Mouse (Mus musculus) left cerebral cortex, postnatal 10 days (tissue): ENCODE results near the gene Thap3. TPM values are rescaled to one million over a fixed set of nuclear protein-coding genes. Genes with fewer than 3 reads are reported as not detected.
A peak's percentile ranks its signal among the peaks of the same experiment; 100 is the strongest.
"Not testable (repeated sequence)": the region's sequence is repeated elsewhere in the genome, so short reads cannot be mapped to it uniquely, and the experiment has no call there.

Experiments used
- DNase-seq, 2 experiments: peaks; one replicate each; pipeline ENCODE4 v3.0.0; 2021 to 2022; ENCODE audit warnings: low spot score in 2 of 2, mixed read lengths in 1 of 2; ENCODE audit errors: extremely low spot score in 1 of 2
- intact Hi-C: fragments of 180-260 bp; cut with DNase I; formaldehyde crosslinking; loops from one replicate; pipeline ENCODE4 v1.15.1; 2025
- total RNA-seq, 2 experiments: library from RNA; stranded (reverse); gene quantifications; 2 replicates each; pipeline ENCODE4 v1.2.3; 2021

Thap3 gene
- 10 to 100 TPM; 18.8 to 21.2 TPM for total RNA-seq

DNA sequence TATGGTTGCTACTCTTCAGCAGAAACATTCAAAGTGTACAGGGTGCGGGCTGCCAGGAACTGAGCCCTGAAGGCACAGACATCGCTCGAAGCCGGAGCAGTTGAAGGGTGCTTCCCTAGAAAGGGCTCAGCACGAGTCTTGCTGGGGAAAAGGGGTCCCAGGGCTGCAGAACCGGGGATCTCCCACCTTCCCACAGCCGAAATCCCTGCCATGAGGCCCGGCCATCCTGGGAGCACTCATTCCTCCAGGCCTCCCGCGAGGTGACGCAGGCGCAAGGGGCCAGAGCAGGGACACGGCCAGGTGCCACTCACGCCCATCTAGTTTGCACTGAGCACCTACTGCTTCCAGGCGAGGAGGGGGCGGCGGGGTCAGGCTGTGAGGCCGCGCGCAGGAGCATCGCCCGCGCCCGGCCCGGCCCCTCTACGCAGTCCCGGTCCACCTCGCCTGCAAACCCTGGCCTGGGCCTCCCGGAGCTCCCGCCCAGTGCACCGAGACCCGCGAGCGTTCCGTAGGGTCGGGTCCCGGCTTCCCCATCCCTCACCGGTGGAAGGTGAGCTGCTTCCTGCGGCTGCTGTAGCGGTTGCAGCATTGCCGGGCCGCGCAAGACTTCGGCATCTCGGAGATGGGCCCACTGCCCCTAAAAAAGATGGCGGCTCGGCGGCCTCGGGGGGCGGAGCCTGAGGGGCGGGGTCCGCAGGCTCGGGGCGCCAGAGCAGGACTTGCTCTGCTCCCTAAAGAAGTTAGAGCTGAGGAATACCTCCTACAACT is at the start of gene Thap3:
Gene Thap3, minus strand, starts transcription at position 656 of the 768 bp plus-strand sequence.
- peak in 1 of 2 experiments; percentile 89 for DNase-seq
- intact Hi-C loops = no loop called here

DNA sequence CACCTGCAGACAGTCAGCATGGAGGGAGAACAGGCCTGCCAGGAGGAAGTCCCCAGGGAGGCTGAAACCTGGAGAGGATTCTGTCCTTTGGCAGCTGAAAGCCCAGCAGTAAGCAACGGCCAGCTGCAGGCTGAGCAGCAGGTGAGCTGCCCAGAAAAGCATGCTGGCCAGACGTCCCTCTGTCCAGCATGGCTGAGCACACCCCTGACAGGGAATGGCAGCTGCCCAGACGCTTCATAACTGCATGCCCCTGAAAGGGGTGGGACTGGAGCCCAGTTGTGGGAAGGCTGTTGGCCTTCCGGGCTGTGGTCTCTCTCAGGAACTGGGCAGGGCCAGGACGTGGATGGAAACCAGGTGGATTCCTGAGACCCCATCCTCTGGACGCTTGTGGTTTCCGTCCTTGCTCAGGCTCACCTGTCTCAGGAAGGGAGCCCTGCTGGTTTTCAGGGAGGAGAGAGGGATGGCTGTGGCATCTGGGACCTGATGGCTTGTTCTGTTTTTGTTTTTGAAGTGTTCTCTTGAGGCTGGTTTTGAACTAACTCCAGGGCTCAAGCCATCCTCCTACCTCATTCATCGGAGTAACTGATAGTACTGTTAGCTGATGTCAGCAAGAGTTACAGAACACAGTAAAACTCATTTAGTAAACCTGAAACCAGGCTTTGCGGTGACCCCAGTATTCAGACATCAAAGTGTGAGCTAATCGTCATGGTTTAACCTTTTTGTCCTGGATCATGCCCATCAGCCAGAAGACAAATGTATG is 49.6 kb upstream of the Thap3 start, which contains the start of gene Tas1r1:
Gene Tas1r1, minus strand, starts transcription at position 344 of the 760 bp plus-strand sequence.
- intact Hi-C loops = no loop called here
- DNase-seq = no peak

DNA sequence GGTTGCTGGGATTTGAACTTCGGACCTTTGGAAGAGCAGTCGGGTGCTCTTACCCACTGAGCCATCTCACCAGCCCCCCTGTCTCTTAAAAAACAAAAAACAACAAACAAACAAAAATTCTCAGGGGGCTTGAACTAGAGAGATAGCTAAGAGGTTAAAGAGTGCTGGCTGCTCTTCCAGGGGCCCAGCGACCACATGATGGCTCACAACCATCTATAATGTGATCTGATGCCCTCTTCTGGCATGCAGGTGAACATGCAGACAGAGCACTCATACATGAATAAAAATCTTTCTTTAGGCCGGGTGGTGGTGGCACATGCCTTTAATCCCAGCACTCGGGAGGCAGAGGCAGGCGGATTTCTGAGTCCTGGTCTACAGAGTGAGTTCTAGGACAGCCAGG is 47.7 kb upstream of the Thap3 start:
- intact Hi-C loops, DNase-seq: not testable (repeated sequence)

DNA sequence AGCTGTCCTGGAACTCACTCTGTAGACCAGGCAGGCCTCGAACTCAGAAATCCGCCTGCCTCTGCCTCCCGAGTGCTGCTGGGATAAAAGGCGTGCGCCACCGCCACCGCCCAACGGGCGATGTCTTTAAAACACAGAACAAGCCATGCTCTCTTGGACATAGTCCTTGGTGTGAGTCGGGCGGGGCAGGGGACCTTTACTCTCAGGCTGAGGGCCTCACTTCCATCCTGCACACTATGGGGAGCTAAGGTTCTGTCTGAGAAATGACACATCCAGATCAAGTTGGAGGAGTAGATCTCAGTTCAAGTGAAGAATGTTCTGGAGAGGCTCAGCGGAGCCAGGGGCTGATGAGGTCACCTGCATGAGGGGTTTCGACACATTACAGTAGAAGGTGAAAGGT is 44.1 kb upstream of the Thap3 start:
- DNase-seq = no peak
- intact Hi-C loops = loop anchor here (5.0 kb wide), 1 partner anchor 51 kb away; no protein-coding TSS in a partner anchor

DNA sequence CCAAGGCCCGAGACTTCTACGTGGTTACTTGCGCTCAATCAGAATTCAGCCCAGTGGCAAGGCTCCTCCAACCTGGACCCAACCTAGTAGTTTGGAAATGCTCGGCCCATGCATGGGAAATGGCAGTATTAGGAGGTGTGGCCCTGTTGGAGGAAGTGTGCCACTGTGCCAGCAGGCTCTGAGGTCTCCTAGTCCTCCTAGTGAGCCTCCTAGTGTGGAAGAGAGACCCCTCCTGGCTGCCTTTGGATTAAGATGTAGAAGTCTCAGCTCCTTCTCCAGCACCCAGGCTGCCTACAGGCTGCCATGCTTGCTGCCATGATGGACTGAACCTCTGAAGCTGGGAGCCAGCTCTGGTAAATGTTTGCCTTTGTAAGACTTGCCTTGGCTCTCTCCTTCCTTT is 41.2 kb upstream of the Thap3 start:
- DNase-seq = no peak
- intact Hi-C loops = loop anchor here (5.0 kb wide), 1 partner anchor 48 kb away; no protein-coding TSS in a partner anchor

DNA sequence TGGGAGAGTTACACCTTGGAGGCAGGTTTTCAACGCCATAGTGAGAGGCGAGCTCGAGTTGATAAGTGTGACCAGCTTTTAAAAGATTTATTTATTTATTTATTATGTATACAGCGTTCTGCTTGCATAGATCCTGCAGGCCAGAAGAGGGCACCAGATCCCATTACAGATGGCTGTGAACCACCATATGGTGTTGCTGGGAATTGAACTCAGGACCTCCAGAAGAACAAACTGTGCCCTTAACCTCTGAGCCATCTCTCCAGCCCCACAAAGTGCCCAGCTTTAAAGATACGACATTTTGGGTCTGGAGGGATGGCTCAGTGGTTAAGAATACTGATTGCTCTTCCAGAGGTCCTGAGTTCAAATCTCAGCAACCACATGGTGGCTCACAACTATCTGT is 40.3 kb upstream of the Thap3 start:
- intact Hi-C loops = no loop called here
- DNase-seq = no peak

DNA sequence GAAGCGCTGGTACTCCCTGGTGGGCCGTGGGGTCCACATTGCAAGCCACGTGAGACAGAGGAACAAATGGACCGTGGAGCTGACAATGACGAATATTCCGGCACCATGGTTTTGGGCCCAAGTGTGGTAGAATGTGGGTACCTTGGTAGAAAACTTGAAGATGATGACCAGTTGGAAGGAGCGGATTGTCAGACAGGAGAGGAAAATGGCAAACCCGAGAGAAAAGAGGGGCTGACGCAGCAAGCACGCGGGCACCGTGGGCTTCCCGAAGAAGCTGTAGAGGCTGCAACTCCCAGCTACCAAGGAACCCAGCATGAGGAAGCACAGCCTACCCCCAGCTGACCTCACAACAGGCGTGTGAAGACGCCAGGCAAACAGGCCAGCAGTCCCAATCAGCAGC is 39.7 kb upstream of the Thap3 start:
- DNase-seq = no peak
- intact Hi-C loops = no loop called here

DNA sequence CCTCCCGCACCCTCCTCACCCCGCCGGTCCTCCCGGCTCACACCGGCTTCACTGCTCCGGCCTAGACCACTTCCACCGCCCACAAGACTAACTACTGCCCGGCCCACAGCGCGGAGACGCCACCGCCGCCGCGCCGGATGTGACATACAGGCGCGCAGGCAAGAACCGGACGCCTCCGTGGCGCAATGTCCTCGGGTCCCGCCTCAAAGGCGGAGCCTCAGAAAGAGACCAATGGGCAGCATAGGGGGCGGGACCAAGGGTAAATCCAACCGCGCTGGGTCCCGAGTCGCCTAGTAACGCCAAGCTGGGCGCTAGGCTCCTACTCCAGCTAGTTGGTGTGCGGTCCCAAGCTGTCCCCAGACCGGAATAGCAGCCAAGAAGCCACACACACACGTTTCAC is 38.7 kb upstream of the Thap3 start, which contains the start of gene Zbtb48:
Gene Zbtb48, minus strand, starts transcription at position 148 of the 400 bp plus-strand sequence.
- DNase-seq = peak; percentile 97 to 98
- intact Hi-C loops = no loop called here

DNA sequence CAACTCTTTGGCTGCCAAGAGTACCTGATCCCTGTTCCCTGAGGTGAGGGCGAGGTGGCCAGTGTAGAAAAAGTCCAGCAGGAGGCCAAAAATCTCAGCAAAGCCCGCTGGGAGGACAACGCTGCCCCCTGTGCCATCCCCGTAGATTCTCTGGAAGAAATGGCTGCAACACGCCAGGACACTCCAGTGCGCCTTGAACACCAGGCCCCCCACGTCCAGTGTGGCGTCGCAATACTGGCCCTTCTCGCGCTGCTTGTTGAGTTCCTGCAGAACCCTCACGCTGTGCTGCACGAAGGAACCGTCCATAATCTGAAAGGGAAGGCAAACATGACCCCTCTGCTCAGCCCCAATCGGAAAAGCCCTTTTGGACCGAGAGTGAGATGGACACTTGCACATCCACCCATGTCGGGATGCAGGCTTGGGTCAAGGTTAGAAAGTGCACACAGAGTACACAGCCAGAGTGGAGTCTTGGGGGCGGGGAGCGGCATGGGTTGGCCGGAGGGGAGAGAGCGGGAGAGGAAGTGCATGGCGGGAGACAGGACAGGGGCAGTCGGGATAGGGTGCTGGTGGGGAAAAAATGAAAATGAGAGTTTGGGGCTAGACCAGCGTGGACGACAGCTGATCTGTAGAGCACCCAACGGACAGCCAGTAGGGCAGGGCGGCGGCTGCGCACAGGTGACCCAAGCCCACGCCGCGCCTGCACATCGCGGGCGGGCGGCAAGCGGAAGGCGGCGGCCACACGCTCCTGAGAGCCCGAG is 38.1 kb upstream of the Thap3 start:
- DNase-seq = no peak
- intact Hi-C loops = no loop called here

DNA sequence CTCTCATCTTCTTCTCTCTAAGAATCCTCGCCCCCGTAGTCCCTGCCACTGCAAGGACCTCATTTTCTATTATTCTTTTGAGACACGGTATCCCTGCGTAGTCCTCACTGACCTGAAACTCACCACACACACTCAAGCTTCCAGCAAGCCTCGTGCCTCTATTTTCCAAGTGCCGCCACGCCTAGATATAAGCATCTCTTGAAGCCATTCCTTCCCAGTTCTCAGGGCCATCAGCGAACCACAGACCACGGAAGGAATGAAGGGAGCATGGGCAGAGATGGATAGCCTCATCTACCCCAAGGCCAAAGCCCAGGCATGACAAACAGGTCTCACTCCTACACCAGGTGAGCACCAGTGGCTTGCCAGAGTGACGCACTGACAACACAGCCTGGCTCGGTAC is 35.7 kb upstream of the Thap3 start:
- no peak for DNase-seq
- intact Hi-C loops = no loop called here

DNA sequence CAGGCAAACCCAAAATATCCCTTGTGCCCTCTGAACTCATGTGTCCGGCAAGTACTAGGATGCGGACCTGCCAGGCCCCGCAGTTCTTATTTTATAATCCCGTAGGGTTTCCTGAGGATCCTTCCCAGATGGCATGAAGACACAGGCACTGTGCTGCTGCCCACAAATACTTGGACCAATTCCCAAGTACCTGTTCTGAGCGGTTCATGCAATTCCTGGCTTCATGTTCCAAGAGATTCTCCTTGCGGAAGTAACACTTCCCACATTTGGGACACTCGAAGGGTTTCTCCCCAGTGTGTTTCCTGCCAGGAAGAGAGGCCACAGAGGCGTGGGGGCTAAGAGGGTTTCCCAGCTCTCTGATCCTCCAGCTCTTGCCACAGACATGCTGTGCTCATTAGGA is 33.7 kb upstream of the Thap3 start:
- no peak for DNase-seq
- intact Hi-C loops = no loop called here

DNA sequence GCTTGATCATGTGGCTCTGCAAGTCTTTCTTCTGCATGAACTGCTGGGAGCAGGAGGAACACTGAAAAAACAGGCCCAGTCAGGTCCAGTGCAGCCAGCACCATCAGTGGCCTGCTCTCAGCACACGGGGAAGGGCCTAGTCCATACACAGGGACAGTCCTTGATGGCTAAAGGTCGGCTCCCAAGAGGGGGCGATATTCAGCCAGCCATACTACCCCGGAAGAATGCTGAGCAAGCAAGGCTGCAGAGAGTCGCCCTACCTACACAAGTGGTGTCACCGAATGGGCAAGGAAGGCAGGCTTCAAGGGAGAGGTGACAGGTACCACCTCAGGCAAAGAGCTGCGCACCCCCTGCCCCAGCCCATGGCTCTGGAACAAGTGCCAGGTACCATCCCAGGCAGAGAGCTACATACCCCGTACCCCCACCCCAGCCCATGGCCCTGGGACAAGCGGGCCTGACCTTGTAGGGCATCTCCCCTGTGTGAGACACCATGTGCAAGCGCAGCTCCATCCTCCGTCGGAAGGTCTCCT is 32.8 kb upstream of the Thap3 start:
- DNase-seq = no peak
- intact Hi-C loops = no loop called here

DNA sequence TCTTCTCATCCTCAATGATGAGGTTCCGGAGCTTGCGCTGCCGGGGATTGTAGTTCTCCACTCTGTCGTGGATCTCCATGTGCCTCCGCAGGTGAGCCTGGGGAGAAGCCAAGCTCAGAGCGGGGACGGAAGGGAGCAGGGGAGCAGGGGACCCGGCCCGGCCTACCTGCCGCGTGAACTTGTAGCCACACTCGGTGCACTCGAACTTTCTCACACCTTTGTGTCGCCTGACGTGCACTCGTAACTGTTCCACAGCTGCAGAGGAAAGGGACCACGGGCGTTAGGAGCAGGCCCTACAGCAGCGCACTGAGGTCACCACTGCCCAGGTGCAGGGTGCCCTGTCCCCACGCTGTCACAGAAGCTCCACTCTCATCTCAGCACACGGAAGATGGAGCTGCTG is 31.2 kb upstream of the Thap3 start:
- intact Hi-C loops = no loop called here
- DNase-seq = no peak

DNA sequence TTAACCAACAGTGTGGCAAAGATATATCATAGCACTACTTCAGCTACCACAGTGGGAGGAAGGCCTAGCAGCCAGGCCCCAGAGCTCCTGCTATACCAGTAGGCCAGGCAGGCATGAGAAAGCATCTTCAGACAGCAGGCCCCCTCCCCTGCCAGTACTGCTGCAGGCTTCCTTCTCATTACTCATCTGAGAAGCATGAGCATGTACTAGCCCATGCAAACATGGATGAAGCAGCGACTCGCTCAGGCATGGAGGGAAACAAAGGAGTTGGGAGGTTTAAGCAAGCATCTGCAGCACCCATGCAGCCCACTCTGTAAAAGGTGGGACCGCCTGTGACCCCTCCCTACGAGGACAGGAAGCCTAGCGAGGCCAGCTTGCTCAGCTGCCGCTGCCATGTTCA is 30.3 kb upstream of the Thap3 start:
- intact Hi-C loops = no loop called here

DNA sequence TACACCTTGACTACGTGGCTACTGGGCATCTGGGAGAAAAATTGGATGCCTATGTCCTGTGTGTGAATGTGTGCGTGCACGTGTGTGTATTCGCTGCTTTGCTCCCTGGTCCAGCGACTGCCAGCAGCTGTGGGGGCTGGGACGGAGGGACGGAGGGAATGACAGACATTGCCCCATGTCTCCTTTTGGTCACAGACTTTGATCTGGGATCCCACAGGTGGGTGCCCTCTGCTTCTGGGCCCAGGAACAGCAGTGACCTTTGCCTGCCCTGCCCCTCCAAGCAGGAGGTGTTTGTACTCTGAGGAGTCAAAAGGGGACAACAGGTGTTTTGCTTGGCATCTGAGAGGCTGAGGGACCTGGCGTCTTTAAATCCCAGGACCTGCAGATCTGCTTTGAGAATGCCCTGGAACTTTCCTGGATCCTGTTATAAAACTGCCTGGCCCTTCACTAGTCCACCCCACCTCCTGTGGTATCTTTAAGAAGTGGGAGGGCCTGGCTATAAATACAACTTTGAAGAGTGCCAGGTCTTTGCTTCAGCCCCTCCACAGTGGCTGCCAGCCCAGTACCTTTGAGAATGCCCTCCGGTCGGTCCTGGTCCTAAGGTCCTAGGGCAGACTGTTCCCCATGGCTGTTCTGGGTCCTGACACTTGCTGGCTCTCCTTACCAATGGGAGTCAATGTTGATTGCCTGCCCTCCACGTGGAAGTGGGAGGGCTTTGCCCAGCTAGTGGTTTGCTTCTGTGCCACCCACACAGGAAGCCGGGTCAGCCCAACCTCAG is 24.4 kb upstream of the Thap3 start:
- no peak for DNase-seq
- intact Hi-C loops = no loop called here

More for the DNA sequence above, 30.3 kb upstream of the Thap3 start:
- no peak for DNase-seq

DNA sequence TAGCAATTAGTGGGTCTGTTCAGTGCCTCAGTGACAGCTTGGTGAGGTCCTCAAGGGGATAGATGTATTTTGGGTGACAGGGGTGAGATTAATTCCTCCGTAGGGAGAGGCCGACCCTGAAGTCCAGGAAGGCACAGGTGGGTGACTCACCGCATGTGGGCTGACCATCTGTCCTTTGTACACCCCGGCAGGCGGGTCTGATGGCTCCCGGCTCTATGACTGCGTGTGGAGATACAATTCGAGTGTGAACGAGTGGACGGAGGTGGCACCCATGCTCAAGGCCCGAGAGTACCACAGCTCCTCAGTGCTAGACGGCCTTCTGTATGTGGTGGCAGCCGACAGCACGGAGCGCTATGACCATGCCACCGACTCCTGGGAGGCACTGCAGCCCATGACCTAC is 23.3 kb upstream of the Thap3 start:
- intact Hi-C loops = no loop called here
- no peak for DNase-seq

DNA sequence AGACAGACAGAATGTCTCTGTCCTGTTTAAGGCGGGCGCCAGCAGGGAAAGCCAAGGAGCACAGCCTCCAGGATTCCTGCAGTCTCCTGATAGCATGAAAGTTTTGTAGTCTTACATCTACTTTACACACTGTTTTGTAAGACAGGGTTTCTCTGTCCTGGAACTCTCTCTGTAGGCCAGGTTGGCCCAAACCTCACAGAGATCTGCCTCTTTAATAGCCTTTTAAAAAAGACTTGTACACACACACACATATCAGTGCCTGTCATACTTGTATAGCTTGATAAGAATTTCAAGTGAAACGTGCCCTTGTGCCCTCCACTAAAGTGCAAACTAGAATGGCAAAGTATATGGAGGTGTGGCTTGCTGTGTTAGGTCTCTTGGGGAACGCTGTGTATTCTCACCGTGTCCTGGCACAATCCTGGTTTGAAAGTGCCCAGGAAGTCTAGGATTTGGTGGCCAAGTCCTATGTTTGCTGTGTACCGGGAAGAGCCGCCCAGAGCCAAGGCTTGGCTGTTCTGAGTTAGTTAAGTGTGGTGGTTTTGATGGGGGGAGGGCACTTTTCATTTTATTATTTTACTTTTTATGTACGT is 22.5 kb upstream of the Thap3 start:
- intact Hi-C loops = no loop called here

DNA sequence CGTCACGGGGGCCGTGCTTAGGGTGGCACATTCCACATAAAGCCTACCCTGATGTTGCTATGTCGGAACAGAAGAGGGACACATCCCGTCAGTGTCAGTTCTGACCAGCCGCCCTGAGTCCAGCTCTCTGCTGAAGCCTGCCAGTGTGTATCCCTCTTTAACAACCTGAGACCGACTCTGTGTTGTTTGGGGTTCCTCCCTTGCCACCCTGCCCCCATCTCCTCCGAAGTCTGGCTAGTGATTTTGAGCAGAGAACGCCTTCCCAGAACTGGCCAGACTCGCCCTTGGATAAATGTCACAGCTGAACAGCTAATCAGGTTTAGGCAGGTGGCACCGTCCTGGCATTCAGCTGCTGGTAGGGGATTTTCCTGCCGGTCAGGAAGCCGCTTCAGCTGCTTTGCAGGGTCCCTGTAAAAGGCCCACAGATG is 21.9 kb upstream of the Thap3 start:
- peak in 1 of 2 experiments; percentile 39 for DNase-seq
- intact Hi-C loops = no loop called here

More for the DNA sequence above, 22.5 kb upstream of the Thap3 start:
- DNase-seq = peak in 1 of 2 experiments; percentile 13
